Mouse (Mus musculus) kidney, adult 11 months (tissue): Measurements from ENCODE around the gene Znfx1.
"Not testable (repeated sequence)": the region's sequence is repeated elsewhere in the genome, so short reads cannot be mapped to it uniquely, and the experiment has no call there.

Experiments used
- DNase-seq: peaks from one replicate; pipeline ENCODE4 v3.0.0; 2022

Gene Znfx1

GRCm38 (mm10) chr2:167043400-167044121, 19.3 kb downstream of the Znfx1 start:
- no peak for DNase-seq

GRCm38 (mm10) chr2:167039386-167039785, 23.4 kb downstream of the Znfx1 start:
- no peak for DNase-seq

- no peak for DNase-seq
These were observed 24.1 kb downstream of the Znfx1 start for GRCm38 (mm10) chr2:167038716-167039115.

GRCm38 (mm10) chr2:167038297-167038696, 24.5 kb downstream of the Znfx1 start:
- DNase-seq, result no peak

GRCm38 (mm10) chr2:167037710-167038109, 25.1 kb downstream of the Znfx1 start:
- no peak for DNase-seq

GRCm38 (mm10) chr2:167030507-167030906, 32.3 kb downstream of the Znfx1 start:
- no peak for DNase-seq

GRCm38 (mm10) chr2:167028553-167028952, 34.3 kb downstream of the Znfx1 start:
- no peak for DNase-seq

GRCm38 (mm10) chr2:167019396-167019795, 43.4 kb downstream of the Znfx1 start:
- no peak for DNase-seq

GRCm38 (mm10) chr2:167015382-167015718, 47.5 kb downstream of the Znfx1 start:
- DNase-seq, result no peak

- DNase-seq, result peak; percentile 84
These were observed 48.0 kb downstream of the Znfx1 start, which contains the start of gene Ddx27 for GRCm38 (mm10) chr2:167014702-167015381. Gene Ddx27, plus strand, starts transcription at chr2:167015193.

- DNase-seq, result no peak
These were observed 52.3 kb downstream of the Znfx1 start for GRCm38 (mm10) chr2:167010546-167010945.

- DNase-seq, result no peak
These were observed 53.3 kb downstream of the Znfx1 start for GRCm38 (mm10) chr2:167009483-167009882.

GRCm38 (mm10) chr2:167007565-167007964, 55.2 kb downstream of the Znfx1 start:
- not testable (repeated sequence) for DNase-seq

GRCm38 (mm10) chr2:167007001-167007491, 55.8 kb downstream of the Znfx1 start:
- DNase-seq, result no peak

GRCm38 (mm10) chr2:167006355-167006754, 56.5 kb downstream of the Znfx1 start:
- no peak for DNase-seq

- DNase-seq, result peak; percentile 61
These were observed 58.5 kb downstream of the Znfx1 start for GRCm38 (mm10) chr2:167004099-167004854.

- no peak for DNase-seq
These were observed 61.3 kb downstream of the Znfx1 start for GRCm38 (mm10) chr2:167001486-167001885.

- DNase-seq, result no peak
These were observed 66.3 kb downstream of the Znfx1 start for GRCm38 (mm10) chr2:166996533-166996894.

- peak; percentile 96 for DNase-seq
These were observed 66.9 kb downstream of the Znfx1 start, which contains the start of gene Stau1 for GRCm38 (mm10) chr2:166995796-166996532. Gene Stau1, minus strand, starts transcription at chr2:166996299.

GRCm38 (mm10) chr2:166995021-166995795, 67.6 kb downstream of the Znfx1 start:
- DNase-seq, result peak; percentile 25

GRCm38 (mm10) chr2:166991945-166992344, 70.9 kb downstream of the Znfx1 start:
- no peak for DNase-seq

- no peak for DNase-seq
These were observed 72.0 kb downstream of the Znfx1 start for GRCm38 (mm10) chr2:166990861-166991260.
